Mouse (Mus musculus): Measurements from ENCODE around the gene Kbtbd13. TPM values are rescaled to one million over a fixed set of nuclear protein-coding genes. Genes with fewer than 3 reads are reported as not detected.

Kbtbd13 gene
- total and polyA plus RNA-seq, 2 experiments from 2014 or later, result 0.46 to 1.0 TPM

DNA sequence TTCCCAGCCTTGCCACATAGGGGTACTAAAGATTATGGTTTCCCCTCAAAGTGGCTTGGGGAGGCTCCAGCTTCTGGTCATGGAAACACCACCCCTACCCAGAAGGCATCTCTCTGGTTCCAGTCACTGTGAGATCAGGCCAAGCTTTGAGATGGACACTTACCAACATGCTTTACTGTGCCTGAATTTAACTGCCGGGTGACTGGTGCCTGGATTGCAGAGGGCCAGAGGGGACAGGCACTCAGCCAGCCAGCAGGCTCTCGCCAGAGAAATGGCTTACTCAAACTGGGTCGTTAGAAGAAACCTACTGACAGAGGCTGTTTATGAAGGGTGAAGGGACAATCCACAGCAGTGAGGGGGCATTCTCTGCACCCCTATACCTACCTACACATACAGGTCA, 7.2 kb downstream of the Kbtbd13 start:
- DNase-seq (ENCODE audit: low spot score) (no peak), ATAC-seq (no peak)
- no peak overlapping the region for H3K4me2 ChIP-seq (ENCODE audit: low read depth, low read length)
- no peak overlapping the region for H3K4me3 ChIP-seq (ENCODE audit: low read length)
- no peak for TF ChIP-seq CTCF (IDR thresholded peaks at IDR 0.05; ENCODE audit: low read depth)
- H3K9me3 ChIP-seq (ENCODE audit: low read length), result no peaks in the 10 kb centered on the region
- 39% methylated on average over 3 of the region's 3 CpGs for WGBS
- no peaks in the 10 kb centered on the region for H3K27me3 ChIP-seq (ENCODE audit: insufficient read depth, low read length)
- no peak overlapping the region for H3K9ac ChIP-seq (replicated peaks; ENCODE audit: low read length)
- no peaks in the 10 kb centered on the region for H3K4me1 ChIP-seq (ENCODE audit: insufficient read depth, low read length)
- no peaks in the 10 kb centered on the region for H3K36me3 ChIP-seq (ENCODE audit: insufficient read depth, low read length)
- no peak overlapping the region for H3K27ac ChIP-seq

DNA sequence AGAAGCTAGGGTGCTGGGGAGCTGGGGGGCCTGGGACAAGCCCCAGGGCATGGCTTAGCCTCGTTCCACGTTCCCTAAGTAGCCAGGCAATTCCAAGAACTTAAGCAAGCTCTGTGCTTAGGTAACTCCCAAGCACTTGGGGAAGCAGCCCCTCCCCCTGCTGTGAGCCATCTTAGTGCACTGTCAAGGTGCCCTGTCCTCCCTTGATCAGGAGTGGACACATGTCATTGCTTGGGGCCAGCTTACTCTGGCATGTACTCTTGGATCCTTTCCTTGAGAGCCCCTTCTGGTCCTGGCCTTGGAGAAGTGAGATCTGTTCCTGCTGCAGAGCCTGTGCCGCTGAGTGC, 8.7 kb downstream of the Kbtbd13 start:
- H3K36me3 ChIP-seq (ENCODE audit: insufficient read depth, low read length), result no peaks in the 10 kb centered on the region
- H3K4me1 ChIP-seq (ENCODE audit: insufficient read depth, low read length), result no peaks in the 10 kb centered on the region
- H3K27me3 ChIP-seq (ENCODE audit: insufficient read depth, low read length), result no peaks in the 10 kb centered on the region
- no peak overlapping the region for H3K4me2 ChIP-seq (ENCODE audit: low read depth, low read length)
- H3K9ac ChIP-seq (replicated peaks; ENCODE audit: low read length), result no peak overlapping the region
- WGBS, result 62% methylated on average over 3 of the region's 3 CpGs
- ATAC-seq (no peak), DNase-seq (ENCODE audit: low spot score) (no peak)
- no peak for TF ChIP-seq CTCF (IDR thresholded peaks at IDR 0.05; ENCODE audit: low read depth)
- H3K27ac ChIP-seq, result no peak overlapping the region
- no peak overlapping the region for H3K4me3 ChIP-seq (ENCODE audit: low read length)
- no peaks in the 10 kb centered on the region for H3K9me3 ChIP-seq (ENCODE audit: low read length)

DNA sequence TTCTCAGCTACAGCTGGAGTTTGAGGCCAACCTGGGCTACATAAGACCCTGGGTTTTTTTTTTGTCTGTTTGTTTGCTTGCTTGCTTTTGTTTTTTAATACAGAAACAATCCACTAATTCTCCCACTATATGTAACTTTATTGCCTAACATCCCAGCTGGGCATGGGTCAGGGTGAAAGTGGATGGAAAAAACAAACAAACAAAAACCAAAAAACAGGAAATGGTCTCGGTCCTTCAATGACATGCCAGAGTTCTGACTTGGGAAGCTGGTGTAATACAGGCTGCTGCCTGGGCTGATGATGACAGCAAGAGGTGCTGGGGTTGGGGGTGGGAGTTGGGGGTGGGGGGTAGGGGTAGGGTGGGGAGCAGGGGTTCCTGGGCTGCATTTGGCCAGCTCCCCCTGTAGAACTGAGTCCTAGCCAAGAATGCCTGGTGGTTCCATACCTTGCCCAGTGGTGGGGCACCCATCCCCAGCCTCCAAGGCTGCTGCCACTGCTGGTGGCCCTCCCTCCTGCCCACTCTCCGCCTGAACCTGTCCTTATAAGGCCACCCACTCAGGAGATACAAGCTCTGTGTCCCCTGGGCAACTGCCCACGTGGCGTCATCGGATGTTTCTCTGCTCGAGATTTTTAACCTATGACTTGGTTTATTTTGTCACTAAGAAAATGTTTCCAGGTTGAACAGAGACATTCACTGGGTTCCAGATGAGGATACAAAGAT, 9.3 kb downstream of the Kbtbd13 start:
- Histone ChIP-seq H3K4me2 (ENCODE audit: low read depth, low read length) (no peak overlapping the region), H3K27ac (no peak overlapping the region), H3K4me3 (ENCODE audit: low read length) (no peak overlapping the region), H3K36me3 (ENCODE audit: insufficient read depth, low read length) (no peaks in the 10 kb centered on the region; the same call in 1 of the 2 replicates), H3K27me3 (ENCODE audit: insufficient read depth, low read length) (no peaks in the 10 kb centered on the region), H3K4me1 (ENCODE audit: insufficient read depth, low read length) (no peaks in the 10 kb centered on the region), H3K9ac (replicated peaks; ENCODE audit: low read length) (no peak overlapping the region), H3K9me3 (ENCODE audit: low read length) (no peaks in the 10 kb centered on the region)
- ATAC-seq (no peak), DNase-seq (ENCODE audit: low spot score) (no peak)
- no peak for TF ChIP-seq CTCF (IDR thresholded peaks at IDR 0.05; ENCODE audit: low read depth)
- 68% methylated on average over 6 of the region's 6 CpGs for WGBS

DNA sequence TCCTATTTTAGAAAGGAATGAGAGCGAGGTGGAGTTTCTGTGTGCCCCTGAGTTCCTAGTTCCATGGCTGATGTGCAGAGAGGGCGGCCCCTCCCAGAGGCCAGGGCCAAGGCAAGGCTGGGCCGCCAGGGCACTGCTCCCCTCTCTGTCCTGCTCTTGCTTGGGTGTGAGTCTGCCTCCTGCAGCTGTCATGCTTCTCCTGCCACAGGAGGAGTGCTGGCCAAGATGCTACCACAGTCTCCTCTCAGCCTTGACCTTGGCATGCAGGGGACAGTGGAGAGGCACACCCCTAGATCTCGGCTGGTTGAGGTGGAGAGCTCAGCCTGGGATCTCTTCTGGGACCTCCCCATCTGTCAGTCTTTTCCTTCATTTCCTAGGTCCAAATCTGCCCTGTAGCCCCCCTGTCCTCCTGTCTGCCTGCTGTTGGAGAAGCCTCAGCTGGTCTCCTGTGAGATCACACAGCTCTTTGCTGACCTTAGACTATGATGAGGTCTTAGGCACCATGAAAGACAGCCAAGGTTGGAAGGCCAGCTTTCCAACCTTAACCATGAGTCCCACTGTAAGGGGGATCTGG, 10.3 kb downstream of the Kbtbd13 start:
- 73% methylated on average over 4 of the region's 4 CpGs for WGBS
- Histone ChIP-seq H3K9ac (replicated peaks; ENCODE audit: low read length) (no peak overlapping the region), H3K27ac (no peak overlapping the region), H3K27me3 (ENCODE audit: insufficient read depth, low read length) (no peaks in the 10 kb centered on the region), H3K4me1 (ENCODE audit: insufficient read depth, low read length) (no peaks in the 10 kb centered on the region), H3K4me2 (ENCODE audit: low read depth, low read length) (no peak overlapping the region), H3K36me3 (ENCODE audit: insufficient read depth, low read length) (no peaks in the 10 kb centered on the region; the same call in 1 of the 2 replicates), H3K4me3 (ENCODE audit: low read length) (no peak overlapping the region), H3K9me3 (ENCODE audit: low read length) (no peaks in the 10 kb centered on the region)
- DNase-seq (ENCODE audit: low spot score), result no peak
- ATAC-seq, result no peak
- no peak for TF ChIP-seq CTCF (IDR thresholded peaks at IDR 0.05; ENCODE audit: low read depth)

DNA sequence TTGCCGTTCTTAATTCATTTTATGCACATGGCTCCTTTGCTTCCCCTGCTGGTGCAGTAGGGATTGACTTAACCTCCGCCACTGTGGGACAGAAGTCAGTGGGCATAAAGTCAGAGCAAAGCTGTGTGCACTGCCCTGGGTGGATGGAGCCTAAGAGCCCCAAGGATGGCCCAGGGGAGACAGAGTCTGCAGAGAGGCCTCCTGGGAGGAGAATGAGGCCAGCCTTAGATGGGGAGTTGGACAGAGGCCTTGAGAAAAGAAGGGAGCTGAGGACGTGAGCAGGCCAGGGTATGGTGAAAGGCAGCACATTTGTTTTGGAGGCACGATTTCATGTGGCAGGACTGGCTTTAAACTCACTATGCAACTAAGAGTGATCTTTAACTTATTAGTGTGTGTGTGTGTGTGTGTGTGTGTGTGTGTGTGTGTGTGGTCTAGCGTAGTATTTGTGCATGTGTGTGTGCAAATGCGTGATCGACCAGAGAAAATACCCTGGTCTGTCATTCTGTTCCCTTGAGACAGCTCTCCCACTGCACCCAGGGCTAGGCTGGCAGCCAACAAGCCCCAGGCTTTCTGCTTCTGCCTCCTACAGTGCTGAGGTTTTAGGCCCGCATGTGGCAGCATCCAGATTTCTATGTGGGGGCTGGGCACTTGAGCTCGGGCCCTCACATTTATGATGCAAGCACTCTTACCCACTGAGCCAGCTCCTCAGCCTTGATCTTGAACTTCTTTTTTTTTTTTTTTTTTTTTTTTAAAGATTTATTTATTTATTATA, 16.1 kb downstream of the Kbtbd13 start:
- peaks cover 12% of the 10 kb centered on the region; the same call in 1 of the 2 replicates for H3K36me3 ChIP-seq (ENCODE audit: insufficient read depth, low read length)
- no peak overlapping the region for H3K27ac ChIP-seq
- DNase-seq (ENCODE audit: low spot score), result no peak
- no peak for TF ChIP-seq CTCF (IDR thresholded peaks at IDR 0.05; ENCODE audit: low read depth)
- no peak overlapping the region for H3K4me2 ChIP-seq (ENCODE audit: low read depth, low read length)
- H3K9me3 ChIP-seq (ENCODE audit: low read length), result no peaks in the 10 kb centered on the region
- no peaks in the 10 kb centered on the region for H3K27me3 ChIP-seq (ENCODE audit: insufficient read depth, low read length)
- WGBS, result 68% methylated on average over 9 of the region's 9 CpGs
- no peaks in the 10 kb centered on the region for H3K4me1 ChIP-seq (ENCODE audit: insufficient read depth, low read length)
- no peak for ATAC-seq
- no peak overlapping the region for H3K9ac ChIP-seq (replicated peaks; ENCODE audit: low read length)
- no peak overlapping the region for H3K4me3 ChIP-seq (ENCODE audit: low read length)

DNA sequence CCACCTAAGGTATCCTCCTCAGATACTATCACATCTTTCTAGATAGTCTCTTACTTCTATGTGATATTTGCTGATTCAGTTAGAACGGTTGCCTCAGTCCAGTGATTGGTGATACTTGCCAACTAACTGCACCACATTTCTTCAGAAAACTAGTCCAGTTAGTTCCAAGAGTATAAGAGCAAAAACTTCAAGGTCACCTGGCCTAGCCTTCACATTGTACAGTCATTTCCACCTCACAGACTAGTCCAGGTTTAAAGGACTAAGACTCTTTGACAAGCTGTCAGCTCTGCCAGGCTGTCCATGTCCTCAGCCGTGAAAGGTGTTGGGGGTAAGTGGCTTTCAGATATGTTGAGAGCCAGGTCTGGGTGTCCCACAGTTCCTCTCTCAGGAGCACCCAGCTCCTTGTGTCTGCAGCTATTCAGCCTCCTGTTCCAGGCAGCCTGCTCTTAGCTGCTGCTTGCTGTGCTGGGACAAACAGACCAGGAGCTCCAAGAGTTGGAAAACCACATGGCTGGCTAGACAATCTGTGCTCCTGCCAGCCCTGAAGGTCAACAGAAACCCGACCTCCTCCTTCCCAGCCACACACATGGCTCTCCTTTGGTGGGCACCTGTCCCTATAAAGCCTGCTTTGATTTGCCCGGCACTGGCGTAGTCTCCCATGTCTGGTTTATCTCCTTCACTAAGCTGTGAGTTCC, 16.8 kb downstream of the Kbtbd13 start:
- no peaks in the 10 kb centered on the region for H3K27me3 ChIP-seq (ENCODE audit: insufficient read depth, low read length)
- WGBS, result 88% methylated on average over 5 of the region's 5 CpGs
- H3K9me3 ChIP-seq (ENCODE audit: low read length), result no peaks in the 10 kb centered on the region
- no peak overlapping the region for H3K4me2 ChIP-seq (ENCODE audit: low read depth, low read length)
- no peak overlapping the region for H3K4me3 ChIP-seq (ENCODE audit: low read length)
- TF ChIP-seq CTCF (IDR thresholded peaks at IDR 0.05; ENCODE audit: low read depth), result no peak
- peaks cover 12% of the 10 kb centered on the region; the same call in 1 of the 2 replicates for H3K36me3 ChIP-seq (ENCODE audit: insufficient read depth, low read length)
- H3K4me1 ChIP-seq (ENCODE audit: insufficient read depth, low read length), result no peaks in the 10 kb centered on the region
- no peak overlapping the region for H3K27ac ChIP-seq
- DNase-seq (ENCODE audit: low spot score) (no peak), ATAC-seq (no peak)
- no peak overlapping the region for H3K9ac ChIP-seq (replicated peaks; ENCODE audit: low read length)

Data from hindbrain, postnatal 0 days (tissue).